Comparison of ENCODE assay signal across 19 mouse cellular contexts in the genomic region with DNA sequence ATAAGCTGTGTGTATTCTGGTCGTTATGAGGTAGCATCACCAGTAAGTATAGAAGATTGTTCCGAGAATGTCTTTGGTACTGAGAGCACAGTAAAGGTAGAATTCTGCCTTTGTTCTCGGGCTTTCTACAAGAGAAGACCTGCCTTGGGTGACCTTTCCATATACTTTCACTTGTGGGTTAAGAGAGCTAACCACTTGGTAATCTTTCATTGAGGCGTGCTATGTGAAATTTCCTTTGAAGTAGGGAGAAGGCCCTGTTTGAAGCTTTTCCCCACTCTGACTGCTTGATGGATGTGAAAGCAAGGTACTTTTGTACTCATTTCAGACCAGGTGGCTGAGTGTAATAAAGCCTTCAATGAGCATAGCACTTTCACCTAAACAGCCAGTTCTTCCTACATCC. TPM values are rescaled to one million over a fixed set of nuclear protein-coding genes. Genes with fewer than 3 reads are reported as not detected.
"Had no signal": no experiment of that assay in that cellular context is flagged by ENCODE, and none has a peak within 500 bp of the region (broad histone marks: within the 10 kb centered on the region; RNA-seq: fewer than 3 reads in every experiment).

No protein-coding gene starts in this region.

- H3K9ac ChIP-seq: limb, embryonic 12.5 days; limb, embryonic 15.5 days; liver, embryonic 14.5 days; liver, postnatal 0 days; lung, embryonic 15.5 days had no signal

- DNase-seq: kidney, adult 18-20 months; kidney, adult 9 months; kidney, postnatal 14 days; kidney, postnatal 4 days; left cerebral cortex, postnatal 4 days; liver, postnatal 0 days; lung, postnatal 10 days; lung, postnatal 4 days; midbrain, embryonic 14.5 days; thymus, adult 2 months; thymus, postnatal 36 days had no signal

- H3K27ac ChIP-seq: limb, embryonic 12.5 days; limb, embryonic 15.5 days; liver, embryonic 14.5 days; lung, embryonic 15.5 days; stomach, postnatal 0 days had no signal

- H3K9me3 ChIP-seq: limb, embryonic 12.5 days; limb, embryonic 15.5 days; lung, embryonic 15.5 days had no signal

- H3K4me3 ChIP-seq: limb, embryonic 12.5 days; limb, embryonic 15.5 days; lung, embryonic 15.5 days; myocyte had no signal

- H3K4me2 ChIP-seq: limb, embryonic 12.5 days; limb, embryonic 15.5 days; liver, embryonic 11.5 days; lung, embryonic 15.5 days; midbrain, embryonic 11.5 days had no signal

- ATAC-seq: liver, postnatal 0 days had no signal

- H3K36me3 ChIP-seq: limb, embryonic 12.5 days; limb, embryonic 15.5 days; lung, embryonic 15.5 days had no signal

- H3K27me3 ChIP-seq: limb, embryonic 12.5 days; lung, embryonic 15.5 days had no signal

- H3K4me1 ChIP-seq: limb, embryonic 12.5 days; limb, embryonic 15.5 days; lung, embryonic 15.5 days had no signal

RNA-seq across cellular contexts. Expression of gene Gdpd2, which starts 59.6 kb away (rescaled TPM):
- polyA plus RNA-seq: liver, postnatal 0 days; myocyte had no signal
